Mouse (Mus musculus): Measurements from ENCODE around the gene Smu1. TPM values are rescaled to one million over a fixed set of nuclear protein-coding genes. Genes with fewer than 3 reads are reported as not detected.
A peak's percentile ranks its signal among the peaks of the same experiment; 100 is the strongest.

Gene Smu1
- polyA plus RNA-seq, 1 experiment: 46.7 TPM

GRCm38 (mm10) chr4:40722011-40722666 lies 35.6 kb downstream of the Smu1 start, which contains the start of gene Dnaja1:
Dnaja1 (plus strand) TSS chr4:40722150.
- H3K27ac ChIP-seq (ENCODE audit: insufficient read depth, low read depth, low read length): peak within 1 kb of the TSS; percentile 93
- TF ChIP-seq CTCF (IDR thresholded peaks at IDR 0.05; ENCODE audit: low read depth, low read length): no peak
- TF ChIP-seq POLR2A (IDR thresholded peaks at IDR 0.05; ENCODE audit: borderline replicate concordance, low read depth, low read length): 0 out of 2 replicates have a peak, but pooled peaks have one; percentile 62
- peaks cover 20% of the 10 kb centered on the region for H3K4me1 ChIP-seq (ENCODE audit: control insufficient read depth, insufficient read depth, low read length)
- H3K4me3 ChIP-seq (ENCODE audit: insufficient read depth, low read length): peak within 1 kb of the TSS; percentile 93

DNA sequence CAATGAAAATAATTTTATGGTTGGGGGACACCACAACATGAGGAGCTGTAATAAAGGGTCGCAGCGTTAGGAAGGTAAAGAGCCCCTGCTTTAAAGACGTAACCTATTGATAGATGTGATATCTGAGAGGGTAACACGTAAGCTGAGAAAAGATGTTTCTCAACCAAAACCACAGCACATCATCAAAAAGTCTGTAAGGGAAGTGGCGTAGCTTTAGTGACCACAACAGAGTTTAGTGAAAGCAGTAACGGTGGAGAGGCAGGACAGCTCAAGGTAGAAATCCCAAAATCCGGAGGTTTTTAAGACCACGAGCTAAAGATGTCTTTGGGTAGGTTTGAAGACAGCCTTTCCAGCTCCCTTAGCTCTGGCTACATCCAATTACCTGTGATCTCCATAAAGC lies 36.8 kb downstream of the Smu1 start:
- Histone ChIP-seq H3K4me3 (ENCODE audit: insufficient read depth, low read length) (peak overlapping the region; percentile 47; the same call in 1 of the 2 replicates), H3K27ac (ENCODE audit: insufficient read depth, low read depth, low read length) (peak overlapping the region; percentile 93), H3K4me1 (ENCODE audit: control insufficient read depth, insufficient read depth, low read length) (peaks cover 20% of the 10 kb centered on the region)
- TF ChIP-seq CTCF (IDR thresholded peaks at IDR 0.05; ENCODE audit: low read depth, low read length) (no peak), POLR2A (IDR thresholded peaks at IDR 0.05; ENCODE audit: borderline replicate concordance, low read depth, low read length) (no peak)

- Histone ChIP-seq H3K27ac (ENCODE audit: insufficient read depth, low read depth, low read length) (no peak overlapping the region), H3K4me3 (ENCODE audit: insufficient read depth, low read length) (no peak overlapping the region), H3K4me1 (ENCODE audit: control insufficient read depth, insufficient read depth, low read length) (peaks cover 13% of the 10 kb centered on the region)
- TF ChIP-seq POLR2A (IDR thresholded peaks at IDR 0.05; ENCODE audit: borderline replicate concordance, low read depth, low read length) (no peak), CTCF (IDR thresholded peaks at IDR 0.05; ENCODE audit: low read depth, low read length) (no peak)
Observed at GRCm38 (mm10) chr4:40717141-40717540, 40.6 kb downstream of the Smu1 start.

DNA sequence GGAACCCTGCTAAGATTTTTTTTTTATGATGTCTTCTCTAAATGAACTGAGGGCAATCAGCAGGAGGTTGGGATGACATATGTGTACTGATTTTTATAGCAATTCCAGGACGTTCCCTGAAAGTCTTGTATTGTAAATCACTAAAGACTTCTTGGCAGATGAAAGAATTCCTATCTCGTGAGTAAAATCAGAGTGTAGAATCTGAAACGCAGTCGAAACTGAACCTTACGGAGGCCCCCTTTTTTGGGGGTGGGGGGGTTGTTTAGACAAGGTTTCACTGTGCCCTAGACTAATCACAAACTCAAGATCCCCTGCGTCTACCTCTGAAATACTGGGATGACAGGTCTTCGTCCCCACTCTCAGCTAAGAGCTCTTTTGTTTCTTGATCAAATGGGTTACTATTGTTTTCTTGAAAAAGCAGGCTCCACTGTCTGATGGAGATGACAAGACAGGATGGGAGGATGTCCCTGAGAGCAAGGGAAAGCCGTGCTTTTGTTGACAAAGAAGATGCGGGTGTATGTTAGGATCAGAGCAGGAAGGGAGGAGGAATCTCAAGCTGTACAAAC lies 53.9 kb downstream of the Smu1 start:
- Histone ChIP-seq H3K4me3 (ENCODE audit: insufficient read depth, low read length) (peak overlapping the region; percentile 84), H3K4me1 (ENCODE audit: control insufficient read depth, insufficient read depth, low read length) (peaks cover 34% of the 10 kb centered on the region), H3K27ac (ENCODE audit: insufficient read depth, low read depth, low read length) (peak overlapping the region; percentile 98; the same call in 1 of the 2 replicates)
- TF ChIP-seq CTCF (IDR thresholded peaks at IDR 0.05; ENCODE audit: low read depth, low read length) (no peak), POLR2A (IDR thresholded peaks at IDR 0.05; ENCODE audit: borderline replicate concordance, low read depth, low read length) (no peak)

- peak within 1 kb of the TSS; percentile 84 for H3K4me3 ChIP-seq (ENCODE audit: insufficient read depth, low read length)
- peaks cover 34% of the 10 kb centered on the region for H3K4me1 ChIP-seq (ENCODE audit: control insufficient read depth, insufficient read depth, low read length)
- TF ChIP-seq CTCF (IDR thresholded peaks at IDR 0.05; ENCODE audit: low read depth, low read length): no peak
- TF ChIP-seq POLR2A (IDR thresholded peaks at IDR 0.05; ENCODE audit: borderline replicate concordance, low read depth, low read length): peak; percentile 75
- H3K27ac ChIP-seq (ENCODE audit: insufficient read depth, low read depth, low read length): peak within 1 kb of the TSS; percentile 98
Observed at GRCm38 (mm10) chr4:40702797-40703709, 54.7 kb downstream of the Smu1 start, which contains the start of gene Aptx. Aptx (minus strand) TSS chr4:40703194.

GRCm38 (mm10) chr4:40701796-40702195 lies 55.9 kb downstream of the Smu1 start:
- TF ChIP-seq CTCF (IDR thresholded peaks at IDR 0.05; ENCODE audit: low read depth, low read length): no peak
- no peak for TF ChIP-seq POLR2A (IDR thresholded peaks at IDR 0.05; ENCODE audit: borderline replicate concordance, low read depth, low read length)
- Histone ChIP-seq H3K27ac (ENCODE audit: insufficient read depth, low read depth, low read length) (peak overlapping the region; percentile 98), H3K4me3 (ENCODE audit: insufficient read depth, low read length) (peak overlapping the region; percentile 84), H3K4me1 (ENCODE audit: control insufficient read depth, insufficient read depth, low read length) (peaks cover 39% of the 10 kb centered on the region)

GRCm38 (mm10) chr4:40700216-40700615 lies 57.5 kb downstream of the Smu1 start:
- no peak for TF ChIP-seq CTCF (IDR thresholded peaks at IDR 0.05; ENCODE audit: low read depth, low read length)
- no peak for TF ChIP-seq POLR2A (IDR thresholded peaks at IDR 0.05; ENCODE audit: borderline replicate concordance, low read depth, low read length)
- H3K27ac ChIP-seq (ENCODE audit: insufficient read depth, low read depth, low read length): peak overlapping the region; percentile 83

DNA sequence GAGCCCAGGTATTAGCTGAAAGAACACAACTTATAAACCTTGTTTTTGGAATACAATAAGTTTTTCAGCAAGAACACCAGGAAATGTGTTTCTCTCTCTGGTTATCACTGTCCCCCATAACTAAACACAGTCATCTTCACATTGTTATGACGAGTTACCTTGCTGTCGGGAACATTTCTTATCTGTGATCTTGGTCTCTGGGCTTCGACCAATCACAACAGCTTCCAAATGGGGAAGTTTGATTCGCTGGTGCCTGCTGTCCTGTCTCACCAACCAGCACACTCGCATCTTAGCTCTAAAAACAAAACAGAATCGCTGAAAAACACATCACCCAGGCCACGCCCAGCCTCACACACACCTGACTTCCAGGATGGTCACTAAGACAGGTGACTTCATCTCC lies 60.7 kb downstream of the Smu1 start:
- no peak for TF ChIP-seq CTCF (IDR thresholded peaks at IDR 0.05; ENCODE audit: low read depth, low read length)
- TF ChIP-seq POLR2A (IDR thresholded peaks at IDR 0.05; ENCODE audit: borderline replicate concordance, low read depth, low read length): no peak
- no peak overlapping the region for H3K27ac ChIP-seq (ENCODE audit: insufficient read depth, low read depth, low read length)
- H3K4me3 ChIP-seq (ENCODE audit: insufficient read depth, low read length): no peak overlapping the region

More at GRCm38 (mm10) chr4:40700216-40700615, 57.5 kb downstream of the Smu1 start:
- Histone ChIP-seq H3K4me1 (ENCODE audit: control insufficient read depth, insufficient read depth, low read length) (peaks cover 41% of the 10 kb centered on the region), H3K4me3 (ENCODE audit: insufficient read depth, low read length) (0 out of 2 replicates have a peak overlapping the region, but pooled peaks have one; percentile 6)

GRCm38 (mm10) chr4:40691100-40691499 lies 66.6 kb downstream of the Smu1 start:
- Histone ChIP-seq H3K4me1 (ENCODE audit: control insufficient read depth, insufficient read depth, low read length) (no peaks in the 10 kb centered on the region), H3K4me3 (ENCODE audit: insufficient read depth, low read length) (no peak overlapping the region)
- TF ChIP-seq CTCF (IDR thresholded peaks at IDR 0.05; ENCODE audit: low read depth, low read length): no peak
- TF ChIP-seq POLR2A (IDR thresholded peaks at IDR 0.05; ENCODE audit: borderline replicate concordance, low read depth, low read length): no peak

More for the DNA sequence above, 60.7 kb downstream of the Smu1 start:
- peaks cover 33% of the 10 kb centered on the region for H3K4me1 ChIP-seq (ENCODE audit: control insufficient read depth, insufficient read depth, low read length)

More at GRCm38 (mm10) chr4:40691100-40691499, 66.6 kb downstream of the Smu1 start:
- H3K27ac ChIP-seq (ENCODE audit: insufficient read depth, low read depth, low read length): no peak overlapping the region

Other genes starting within 250 kb of the Smu1 start
- gene Aptx, start 54.7 kb downstream of the Smu1 start, polyA plus RNA-seq (2012; ENCODE audit: insufficient read depth, insufficient read length, missing spikeins): 12.0 and 12.1 TPM in 2 replicates
- gene Dnaja1, start 35.8 kb downstream of the Smu1 start, polyA plus RNA-seq (2012; ENCODE audit: insufficient read depth, insufficient read length, missing spikeins): 100 and 113 TPM in 2 replicates
- gene B4galt1, start 96.1 kb upstream of the Smu1 start, polyA plus RNA-seq (2012; ENCODE audit: insufficient read depth, insufficient read length, missing spikeins): 75.9 and 77.7 TPM in 2 replicates
- not detected in 2 replicates for gene Spink4, start 162.1 kb upstream of the Smu1 start, polyA plus RNA-seq (2012; ENCODE audit: insufficient read depth, insufficient read length, missing spikeins)
- 141 and 155 TPM in 2 replicates for gene Bag1, start 190.4 kb upstream of the Smu1 start, polyA plus RNA-seq (2012; ENCODE audit: insufficient read depth, insufficient read length, missing spikeins)
- 128 and 135 TPM in 2 replicates for gene Chmp5, start 190.5 kb upstream of the Smu1 start, polyA plus RNA-seq (2012; ENCODE audit: insufficient read depth, insufficient read length, missing spikeins)
- gene Nfx1, start 213.0 kb upstream of the Smu1 start, polyA plus RNA-seq (2012; ENCODE audit: insufficient read depth, insufficient read length, missing spikeins): 38.5 and 38.8 TPM in 2 replicates